Mouse (Mus musculus) midbrain, embryonic 14.5 days (tissue): ENCODE results near the gene Cct5. TPM values are rescaled to one million over a fixed set of nuclear protein-coding genes. Genes with fewer than 3 reads are reported as not detected.
A peak's percentile ranks its signal among the peaks of the same experiment; 100 is the strongest.

Source experiments
- ATAC-seq: fragments of 200-750 bp; cut with Nextera tagmentation; 2 replicates; pipeline ENCODE4 v1.8.0; 2017; ENCODE audit warnings: moderate number of reproducible peaks, moderate library complexity; ENCODE audit not compliant: low FRiP score, low TSS enrichment
- DNase-seq: peaks from one replicate; pipeline ENCODE4 v3.0.0-alpha.2; 2015
- H3K27ac ChIP-seq: fragments of 300-500 bp; sonication (generic); replicated peaks from 2 replicates; pipeline ENCODE4 v1.5.1; 2014; ENCODE audit warnings: mild to moderate bottlenecking, low read depth, low read length, moderate library complexity
- H3K27me3 ChIP-seq: fragments of 300-500 bp; sonication (generic); 2 replicates; pipeline ENCODE4 v1.6.1; 2014; ENCODE audit warnings: low read length, control low read depth, mixed read lengths; ENCODE audit not compliant: control insufficient read depth, insufficient read depth
- H3K36me3 ChIP-seq: fragments of 300-500 bp; sonication (generic); 2 replicates; pipeline ENCODE4 v1.6.1; 2014; ENCODE audit warnings: low read length, control low read depth; ENCODE audit not compliant: control insufficient read depth, insufficient read depth
- H3K4me1 ChIP-seq: fragments of 300-500 bp; sonication (generic); 2 replicates; pipeline ENCODE4 v1.6.1; 2014; ENCODE audit warnings: mild to moderate bottlenecking, antibody characterized with exemption, low read length, control low read depth; ENCODE audit not compliant: control insufficient read depth, insufficient read depth
- H3K4me2 ChIP-seq: fragments of 300-500 bp; sonication (generic); 2 replicates; pipeline ENCODE4 v1.6.1; 2014; ENCODE audit warnings: mild to moderate bottlenecking, low read length, moderate library complexity
- H3K4me3 ChIP-seq: fragments of 300-500 bp; sonication (generic); replicated peaks from 2 replicates; pipeline ENCODE4 v1.5.1; 2014; ENCODE audit warnings: low read depth, low read length
- H3K9ac ChIP-seq: fragments of 300-500 bp; sonication (generic); replicated peaks from 2 replicates; pipeline ENCODE4 v1.6.1; 2014; ENCODE audit warnings: mild to moderate bottlenecking, low read length, moderate library complexity
- H3K9me3 ChIP-seq: fragments of 300-500 bp; sonication (generic); 2 replicates; pipeline ENCODE4 v1.6.1; 2016; ENCODE audit warnings: low read length, control low read depth, mixed read lengths; ENCODE audit not compliant: control insufficient read depth
- WGBS: fragments of 180-500 bp; shearing (Covaris S2); extraction: QIAGEN DNeasy Blood & Tissue Kit; methylation state at CpG from one replicate; pipeline ENCODE4 v1.1.7; 2014; 5-methylcytosine and 5-hydroxymethylcytosine counted together
- polyA plus RNA-seq: library from polyadenylated mRNA; unstranded; fragments of >200 nt; fragmentation: Nextera tagmentation; extraction: Ambion mirVana; gene quantifications from 2 replicates; pipeline ENCODE4 v1.2.1, GENCODE M21; 2014

Gene Cct5
- polyA plus RNA-seq, 1 experiment from 2014 or later = 567 TPM

DNA sequence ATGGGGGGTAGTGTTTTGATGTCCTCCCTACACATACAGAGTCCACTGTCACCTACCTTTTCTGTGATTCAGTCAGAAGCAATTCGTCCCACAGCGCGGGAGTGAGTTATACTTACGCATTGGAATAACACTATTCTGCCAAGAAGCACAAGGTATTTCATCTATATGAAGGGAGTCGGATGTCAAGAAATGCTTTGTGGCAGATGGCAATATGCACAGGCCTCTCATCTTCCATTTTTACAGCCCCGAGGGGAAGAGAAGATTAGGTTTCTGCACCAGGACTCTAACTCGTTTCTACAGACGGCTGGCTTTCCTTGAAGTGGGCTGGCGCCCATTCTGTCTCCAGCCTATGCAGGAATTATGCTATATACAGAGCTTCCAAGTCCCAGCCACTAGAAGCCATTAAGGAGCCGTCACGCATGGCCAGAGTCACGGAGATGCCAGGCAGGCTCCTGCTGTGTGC, 29.8 kb upstream of the Cct5 start:
- Histone ChIP-seq H3K27ac (no peak overlapping the region), H3K9me3 (no peaks in the 10 kb centered on the region), H3K4me3 (no peak overlapping the region), H3K9ac (no peak overlapping the region), H3K27me3 (no peaks in the 10 kb centered on the region), H3K4me1 (no peaks in the 10 kb centered on the region), H3K36me3 (no peaks in the 10 kb centered on the region), H3K4me2 (no peak overlapping the region)
- DNase-seq (peak; percentile 29), ATAC-seq (no peak)
- WGBS = 65% methylated on average over 12 of the region's 12 CpGs

DNA sequence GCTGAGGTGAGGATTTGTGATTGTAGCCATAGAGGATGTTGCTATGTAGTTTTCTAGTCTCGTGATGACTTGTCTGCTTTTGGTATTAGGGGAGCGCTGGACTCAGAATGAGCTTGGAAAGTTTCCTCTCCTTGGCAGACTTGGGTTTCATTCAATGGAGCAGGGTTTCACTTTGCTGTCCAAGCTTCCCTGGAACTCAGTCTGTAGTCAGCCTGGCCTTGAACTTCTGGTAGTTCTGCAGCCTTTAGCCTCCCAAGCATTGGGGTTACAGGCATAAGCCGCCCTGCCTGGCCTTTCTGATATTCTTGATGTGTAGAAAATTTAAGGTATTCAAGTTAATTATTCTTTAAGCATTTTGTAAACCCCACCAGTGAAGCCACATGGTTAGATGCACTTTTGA, 28.0 kb upstream of the Cct5 start:
- Histone ChIP-seq H3K36me3 (no peaks in the 10 kb centered on the region), H3K27ac (no peak overlapping the region), H3K4me1 (no peaks in the 10 kb centered on the region), H3K9ac (no peak overlapping the region), H3K4me3 (no peak overlapping the region), H3K27me3 (no peaks in the 10 kb centered on the region), H3K9me3 (no peaks in the 10 kb centered on the region), H3K4me2 (no peak overlapping the region)
- WGBS = 95% methylated on average over 3 of the region's 3 CpGs
- ATAC-seq (no peak), DNase-seq (no peak)

DNA sequence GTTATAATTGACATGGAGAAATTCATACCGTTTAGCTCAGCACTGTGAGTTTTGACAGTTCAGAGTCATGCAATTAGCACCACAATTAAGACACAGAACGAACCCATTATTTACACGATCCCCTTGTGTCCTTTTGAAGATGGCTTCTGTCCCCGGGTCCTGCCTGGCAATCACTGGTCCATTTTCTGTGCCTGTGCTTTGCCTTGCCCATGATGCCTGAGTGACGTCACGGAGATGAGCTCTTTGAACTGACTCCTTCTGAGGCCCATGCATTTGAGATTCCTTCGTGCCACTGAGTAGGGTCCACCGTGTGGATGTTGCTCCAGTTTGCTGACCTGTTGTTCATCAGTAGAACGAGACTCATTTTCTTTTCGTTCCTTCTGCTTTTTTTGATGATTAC, 26.6 kb upstream of the Cct5 start:
- Histone ChIP-seq H3K4me3 (no peak overlapping the region), H3K4me1 (no peaks in the 10 kb centered on the region), H3K27ac (no peak overlapping the region), H3K4me2 (no peak overlapping the region), H3K9ac (no peak overlapping the region), H3K27me3 (no peaks in the 10 kb centered on the region), H3K9me3 (no peaks in the 10 kb centered on the region), H3K36me3 (no peaks in the 10 kb centered on the region)
- DNase-seq = peak; percentile 13
- WGBS = 69% methylated on average over 10 of the region's 10 CpGs
- no peak for ATAC-seq

DNA sequence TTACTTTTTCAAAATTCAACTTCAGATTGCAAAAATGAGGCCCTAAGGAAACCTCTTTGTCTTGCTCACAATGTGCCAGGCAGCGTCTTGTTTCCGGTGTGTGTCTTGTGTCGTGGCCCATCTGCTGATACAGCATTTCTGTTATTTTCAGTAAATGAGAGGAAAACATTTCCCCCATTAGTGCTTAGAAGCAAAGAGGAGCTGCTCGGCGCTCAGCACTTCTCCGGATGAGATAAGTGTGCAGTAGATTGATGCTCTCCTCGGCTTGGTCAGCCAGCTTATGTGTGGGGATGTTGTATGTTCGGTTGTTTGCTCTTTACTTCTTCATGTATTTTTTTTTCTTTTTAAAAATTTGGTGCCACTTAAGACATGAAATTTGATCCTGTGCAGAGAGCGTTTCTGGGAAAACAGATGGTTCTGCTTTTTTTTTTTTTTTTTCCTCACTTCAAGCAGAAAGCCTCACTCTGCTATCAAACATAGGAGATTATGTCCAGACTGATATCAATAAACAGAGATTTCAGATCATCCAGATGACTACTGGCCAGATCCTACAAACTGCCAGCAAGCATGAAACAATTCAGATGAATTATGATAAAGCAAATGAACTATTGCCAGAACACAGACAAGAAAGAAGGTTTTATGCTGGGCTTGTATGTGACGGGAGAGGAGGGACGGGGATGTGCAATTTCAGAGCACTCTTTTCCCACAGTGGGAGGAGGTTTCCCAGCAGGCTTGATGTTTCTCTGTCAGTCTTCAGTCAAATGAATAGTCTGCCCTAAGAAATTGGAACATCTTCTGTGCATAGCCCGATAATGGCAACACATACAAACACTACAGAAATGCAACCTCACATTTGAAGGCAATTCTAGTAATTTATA, 25.9 kb upstream of the Cct5 start:
- H3K4me2 ChIP-seq = no peak overlapping the region
- 63% methylated on average over 12 of the region's 12 CpGs for WGBS
- H3K27me3 ChIP-seq = no peaks in the 10 kb centered on the region
- ATAC-seq (no peak), DNase-seq (peak; percentile 26)
- H3K9me3 ChIP-seq = no peaks in the 10 kb centered on the region
- no peak overlapping the region for H3K27ac ChIP-seq
- H3K4me1 ChIP-seq = no peaks in the 10 kb centered on the region
- no peaks in the 10 kb centered on the region for H3K36me3 ChIP-seq
- no peak overlapping the region for H3K4me3 ChIP-seq
- no peak overlapping the region for H3K9ac ChIP-seq

DNA sequence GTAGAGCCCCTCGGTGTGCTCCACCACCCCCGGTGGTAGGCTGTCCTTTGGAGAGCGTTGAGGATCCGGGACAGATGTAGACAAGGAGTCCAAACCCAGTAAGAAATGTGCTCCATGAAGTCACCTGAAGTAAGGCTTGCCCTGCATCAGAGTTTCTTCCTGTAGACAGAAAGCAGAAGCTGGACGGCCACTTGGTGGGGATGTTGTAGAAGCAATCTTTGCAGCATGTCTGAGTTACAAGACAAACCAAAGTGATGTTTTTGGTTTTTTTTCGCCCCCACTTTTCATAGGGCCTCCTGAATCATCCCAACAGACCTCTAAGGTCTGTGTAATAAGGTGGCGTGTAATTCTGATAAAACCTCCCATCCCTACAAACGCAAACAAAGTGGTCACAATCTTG, 17.9 kb upstream of the Cct5 start:
- ATAC-seq = no peak
- 93% methylated on average over 8 of the region's 8 CpGs for WGBS
- H3K27me3 ChIP-seq = no peaks in the 10 kb centered on the region
- no peaks in the 10 kb centered on the region for H3K4me1 ChIP-seq
- H3K4me2 ChIP-seq = no peak overlapping the region
- no peak overlapping the region for H3K27ac ChIP-seq
- no peaks in the 10 kb centered on the region for H3K9me3 ChIP-seq
- H3K36me3 ChIP-seq = peaks cover 31% of the 10 kb centered on the region
- H3K9ac ChIP-seq = no peak overlapping the region
- H3K4me3 ChIP-seq = no peak overlapping the region
- peak; percentile 46 for DNase-seq

DNA sequence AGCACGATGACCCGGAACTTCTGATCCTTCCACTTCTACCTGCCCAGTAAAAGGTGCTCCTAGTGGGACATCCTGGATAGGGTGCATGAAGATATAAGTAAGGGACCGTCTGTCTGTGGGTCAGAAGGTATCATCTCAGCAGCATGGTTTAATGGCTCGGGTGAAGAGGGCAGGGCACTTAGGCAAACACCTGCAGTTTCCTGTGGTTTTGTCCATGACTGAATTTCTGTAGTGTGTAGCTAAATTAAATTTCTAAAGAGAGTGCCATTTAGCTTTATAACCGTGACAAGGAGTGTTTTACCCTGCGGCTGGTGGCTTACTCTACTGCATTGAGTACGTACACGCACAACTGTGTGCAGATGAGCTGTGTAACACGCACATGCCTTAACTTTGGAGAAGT, 15.7 kb upstream of the Cct5 start:
- ATAC-seq (no peak), DNase-seq (no peak)
- WGBS = 93% methylated on average over 9 of the region's 9 CpGs
- H3K4me3 ChIP-seq = no peak overlapping the region
- H3K9ac ChIP-seq = no peak overlapping the region
- H3K27ac ChIP-seq = no peak overlapping the region
- H3K9me3 ChIP-seq = no peaks in the 10 kb centered on the region
- no peak overlapping the region for H3K4me2 ChIP-seq
- no peaks in the 10 kb centered on the region for H3K27me3 ChIP-seq
- peaks cover 41% of the 10 kb centered on the region for H3K36me3 ChIP-seq
- no peaks in the 10 kb centered on the region for H3K4me1 ChIP-seq

DNA sequence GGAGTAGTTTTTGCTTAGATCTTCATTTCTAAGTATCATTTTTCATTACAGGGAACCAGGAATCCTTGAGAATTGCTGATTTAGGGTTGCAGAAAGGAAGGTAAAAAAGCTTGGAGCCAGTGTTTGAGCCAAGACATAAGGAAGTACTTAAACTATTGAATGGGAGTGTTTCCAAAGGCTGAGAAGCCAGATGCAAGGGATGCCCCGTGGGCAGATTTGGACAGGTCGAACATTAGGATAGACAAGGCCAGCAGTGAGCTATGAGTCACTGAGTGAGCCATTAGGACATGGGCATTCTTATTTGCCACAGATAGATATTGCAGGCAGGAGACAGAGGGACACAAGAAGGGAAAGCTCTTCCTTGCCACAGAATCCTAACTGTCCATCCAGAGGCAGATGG, 13.1 kb upstream of the Cct5 start:
- Histone ChIP-seq H3K9me3 (no peaks in the 10 kb centered on the region), H3K4me1 (no peaks in the 10 kb centered on the region), H3K27ac (no peak overlapping the region), H3K9ac (no peak overlapping the region), H3K4me2 (no peak overlapping the region), H3K36me3 (peaks cover 34% of the 10 kb centered on the region), H3K4me3 (no peak overlapping the region), H3K27me3 (no peaks in the 10 kb centered on the region)
- ATAC-seq (no peak), DNase-seq (no peak)
- WGBS = 97% methylated on average over 2 of the region's 2 CpGs

DNA sequence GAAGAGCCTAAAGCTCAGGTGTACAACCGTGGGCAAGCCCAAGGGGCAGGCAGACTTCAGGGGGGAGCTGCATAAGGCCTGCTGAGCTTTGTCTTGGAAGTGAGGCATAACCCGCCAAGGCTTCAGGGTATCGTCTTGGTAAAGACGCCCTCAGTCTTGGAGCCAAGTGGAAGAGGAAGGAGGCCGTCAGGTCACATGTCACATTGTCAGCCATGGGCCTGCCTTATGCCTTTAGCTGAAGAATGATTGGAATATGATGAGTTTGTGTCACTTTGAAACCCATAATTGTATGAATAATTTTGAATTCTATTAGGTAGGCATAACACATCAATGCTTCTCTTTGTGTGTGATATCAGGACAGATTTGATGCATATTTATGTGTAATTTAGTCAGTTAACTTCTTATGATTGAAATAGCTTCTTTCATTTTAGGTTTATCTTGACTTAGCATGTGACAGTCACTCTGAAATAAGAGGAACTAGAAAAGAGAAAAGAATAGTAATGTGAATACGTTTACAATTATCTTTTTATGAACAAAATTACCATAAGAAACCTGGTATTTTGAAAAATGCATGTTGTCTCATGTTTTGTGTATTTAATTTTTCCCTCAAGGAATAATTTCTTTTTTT, 12.3 kb upstream of the Cct5 start:
- Histone ChIP-seq H3K27ac (no peak overlapping the region), H3K9ac (no peak overlapping the region), H3K4me1 (no peaks in the 10 kb centered on the region), H3K9me3 (no peaks in the 10 kb centered on the region), H3K27me3 (no peaks in the 10 kb centered on the region), H3K4me3 (no peak overlapping the region), H3K36me3 (peaks cover 37% of the 10 kb centered on the region), H3K4me2 (no peak overlapping the region)
- no peak for DNase-seq
- WGBS = 91% methylated on average over 6 of the region's 6 CpGs
- ATAC-seq = no peak

DNA sequence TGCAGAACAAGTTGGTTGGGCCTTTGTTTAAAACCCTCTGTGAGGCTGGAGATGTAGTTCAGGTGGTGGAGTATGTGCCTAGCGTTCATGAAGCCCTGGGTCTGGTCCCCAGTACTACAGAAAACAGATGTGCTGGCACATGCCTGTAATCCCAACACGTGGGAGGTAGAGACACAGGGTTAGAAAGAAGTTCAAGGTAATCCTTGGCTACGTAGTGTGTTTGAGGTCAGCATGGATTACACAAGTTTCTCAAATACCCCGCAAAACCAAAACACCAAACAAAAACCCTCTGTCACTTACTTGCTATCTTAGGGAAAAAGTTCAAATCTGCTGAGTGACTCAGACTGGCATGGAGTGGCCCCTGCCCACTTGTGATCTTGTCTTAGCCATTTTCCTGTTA, 10.4 kb upstream of the Cct5 start:
- H3K4me1 ChIP-seq = no peaks in the 10 kb centered on the region
- WGBS = 92% methylated on average over 4 of the region's 4 CpGs

More for the DNA sequence above, 10.4 kb upstream of the Cct5 start:
- Histone ChIP-seq H3K4me3 (no peak overlapping the region), H3K27ac (no peak overlapping the region), H3K9ac (no peak overlapping the region), H3K27me3 (no peaks in the 10 kb centered on the region), H3K4me2 (no peak overlapping the region), H3K36me3 (peaks cover 21% of the 10 kb centered on the region), H3K9me3 (no peaks in the 10 kb centered on the region)
- DNase-seq (no peak), ATAC-seq (no peak)
